Mouse (Mus musculus) gastrocnemius, postnatal 14 days (tissue): ENCODE data around the gene Gpat2. TPM values are rescaled to one million over a fixed set of nuclear protein-coding genes. Genes with fewer than 3 reads are reported as not detected.

Source experiments
- DNase-seq: peaks from one replicate; pipeline ENCODE4 v3.0.0; 2021; ENCODE audit warnings: mixed read lengths
- intact Hi-C: fragments of 180-260 bp; cut with DNase I; formaldehyde crosslinking; loops from one replicate; pipeline ENCODE4 v1.15.1; 2025; ENCODE audit warnings: low total_unique reads
- total RNA-seq, 2 experiments: library from RNA; stranded (reverse); gene quantifications; 2 replicates each; pipeline ENCODE4 v1.2.3; 2021

Gpat2 gene
- total RNA-seq, 2 experiments from 2014 or later, result not detected

- DNase-seq, result peak; percentile 53
- intact Hi-C loops, result no loop called here
Observed at GRCm38 (mm10) chr2:127484476-127485170, 59.6 kb downstream of the Gpat2 start.

Other genes starting within 250 kb of the Gpat2 start
- gene 1810024B03Rik, start 216.9 kb upstream of the Gpat2 start, total RNA-seq, result under 1 TPM; 0.66 to 0.72 TPM
- gene Snrnp200, start 216.8 kb upstream of the Gpat2 start, total RNA-seq, result 10 to 100 TPM; 33.0 to 34.6 TPM
- gene Ciao1, start 177.4 kb upstream of the Gpat2 start, total RNA-seq, result 10 to 100 TPM; 44.5 to 47.9 TPM
- 10 to 100 TPM; 24.0 to 28.9 TPM for gene Tmem127, start 177.3 kb upstream of the Gpat2 start, total RNA-seq
- 10 to 100 TPM; 86.8 to 98.4 TPM for gene Stard7, start 155.0 kb upstream of the Gpat2 start, total RNA-seq
- 1 to 10 TPM; 1.6 TPM for gene Dusp2, start 89.0 kb upstream of the Gpat2 start, total RNA-seq
- gene Astl, start 86.6 kb upstream of the Gpat2 start, total RNA-seq, result not detected
- gene Adra2b, start 62.0 kb upstream of the Gpat2 start, total RNA-seq, result 1 to 10 TPM; 1.2 to 2.4 TPM
- gene Fahd2a, start 19.4 kb downstream of the Gpat2 start, total RNA-seq, result 10 to 100 TPM; 14.5 to 17.5 TPM
- gene Kcnip3, start 96.9 kb downstream of the Gpat2 start, total RNA-seq, result under 1 TPM; 0.53 to 0.86 TPM
- gene Prom2, start 116.3 kb downstream of the Gpat2 start, total RNA-seq, result not detected
- 1 to 10 TPM; 1.3 to 2.5 TPM for gene Zfp661, start 161.9 kb downstream of the Gpat2 start, total RNA-seq
- gene Mrps5, start 162.0 kb downstream of the Gpat2 start, total RNA-seq, result 10 to 100 TPM; 85.2 to 98.4 TPM
- 10 to 100 TPM in 1 of 2 experiments, 1 to 10 TPM in 1; 4.1 to 25.9 TPM for gene Mal, start 231.5 kb downstream of the Gpat2 start, total RNA-seq